Mouse (Mus musculus) skeletal muscle tissue, postnatal 0 days (tissue): ENCODE data around the gene Gm21738. TPM values are rescaled to one million over a fixed set of nuclear protein-coding genes. Genes with fewer than 3 reads are reported as not detected.

Experiments used
- polyA plus RNA-seq: library from polyadenylated mRNA; unstranded; fragments of >200 nt; fragmentation: Nextera tagmentation; extraction: Ambion mirVana; gene quantifications from 2 replicates; pipeline ENCODE4 v1.2.1, GENCODE M21; 2015

The Gm21738 gene
- polyA plus RNA-seq, result not detected in 2 replicates

DNA sequence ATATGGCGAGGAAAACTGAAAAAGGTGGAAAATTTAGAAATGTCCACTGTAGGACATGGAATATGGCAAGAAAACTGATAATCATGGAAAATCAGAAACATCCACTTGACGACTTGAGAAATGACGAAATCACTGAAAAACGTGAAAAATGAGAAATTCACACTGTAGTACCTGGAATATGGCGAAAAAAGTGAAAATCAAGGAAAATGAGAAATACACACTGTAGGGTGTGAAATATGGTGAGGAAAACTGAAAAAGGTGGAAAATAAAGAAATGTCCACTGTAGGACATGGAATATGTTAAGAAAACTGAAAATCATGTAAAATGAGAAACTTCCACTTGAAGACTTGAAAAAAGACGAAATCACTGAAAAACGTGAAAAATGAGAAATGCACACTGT, at the start of gene Gm21738:
Gene Gm21738 (minus strand): TSS at position 101 of the 400 bp plus-strand sequence.

Other genes with a start within 250 kb of the Gm21738 start
- not detected in 2 replicates for gene Gm2244, start 131.0 kb upstream of the Gm21738 start, polyA plus RNA-seq
- 0.73 and 0.79 TPM in 2 replicates for gene Gm2237, start 166.2 kb upstream of the Gm21738 start, polyA plus RNA-seq
- gene Gm5458, start 183.7 kb upstream of the Gm21738 start, polyA plus RNA-seq, result not detected in 2 replicates